Mouse (Mus musculus): ENCODE data around the gene Trim10. TPM values are rescaled to one million over a fixed set of nuclear protein-coding genes. Genes with fewer than 3 reads are reported as not detected.

Trim10 gene
- polyA plus RNA-seq, 1 experiment from 2014 or later, result 16.0 TPM

DNA sequence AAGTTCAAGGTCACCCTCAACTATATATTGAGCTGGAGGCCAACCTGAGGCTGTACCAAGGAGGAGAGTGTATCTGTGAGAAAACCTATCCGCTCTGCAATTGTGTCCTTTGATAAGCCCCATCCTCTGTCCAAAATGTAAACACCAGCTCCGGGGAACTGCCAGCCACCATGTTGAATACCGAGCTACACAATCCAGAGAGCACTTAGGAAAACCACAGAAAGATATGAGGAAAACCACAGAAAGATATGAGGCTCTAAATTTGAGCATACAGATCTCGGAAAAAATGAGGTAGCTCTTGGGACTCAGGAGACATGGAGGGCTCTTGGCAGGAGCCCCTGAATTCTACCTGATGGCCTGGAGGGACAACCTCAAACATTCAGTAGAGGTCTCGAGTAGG lies 24.0 kb downstream of the Trim10 start:
- H3K27me3 ChIP-seq (replicated peaks), result peaks cover 27% of the 10 kb centered on the region
- ATAC-seq (ENCODE audit: extremely low read depth, insufficient number of reproducible peaks, low FRiP score, low TSS enrichment), result no peak
- no peak overlapping the region for H3K27ac ChIP-seq (replicated peaks)
- H3K4me2 ChIP-seq, result no peak overlapping the region
- H3K36me3 ChIP-seq, result no peaks in the 10 kb centered on the region
- no peak overlapping the region for H3K9ac ChIP-seq
- H3K4me1 ChIP-seq, result no peaks in the 10 kb centered on the region
- H3K9me3 ChIP-seq, result no peaks in the 10 kb centered on the region
- WGBS, result 52% methylated on average over 5 of the region's 5 CpGs
- no peak overlapping the region for H3K4me3 ChIP-seq

DNA sequence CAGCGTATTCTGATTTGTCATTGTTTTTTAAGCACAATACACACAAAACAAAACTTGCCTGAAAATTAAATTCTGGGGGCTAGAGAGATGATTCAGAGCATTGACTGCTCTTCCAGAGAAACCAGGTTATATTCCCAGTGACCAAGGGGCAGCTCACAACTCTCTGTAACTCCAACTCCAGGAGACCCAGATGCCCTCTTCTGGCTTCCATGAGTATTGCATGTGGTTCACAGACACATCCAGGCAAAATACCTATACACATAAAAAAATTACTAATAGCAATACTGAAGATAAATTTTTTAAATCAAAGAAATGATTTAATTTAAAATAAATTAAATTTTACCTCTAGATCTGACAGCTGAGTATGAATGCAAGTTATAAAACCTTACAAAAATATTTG lies 27.2 kb downstream of the Trim10 start:
- Histone ChIP-seq H3K36me3 (no peaks in the 10 kb centered on the region), H3K9ac (no peak overlapping the region), H3K9me3 (no peaks in the 10 kb centered on the region), H3K4me1 (no peaks in the 10 kb centered on the region), H3K27me3 (replicated peaks) (peaks cover 4% of the 10 kb centered on the region; the same call in 1 of the 2 replicates), H3K4me3 (no peak overlapping the region), H3K27ac (replicated peaks) (no peak overlapping the region), H3K4me2 (no peak overlapping the region)
- WGBS, result 89% methylated on average over 1 of the region's 1 CpGs
- ATAC-seq (ENCODE audit: extremely low read depth, insufficient number of reproducible peaks, low FRiP score, low TSS enrichment), result no peak

DNA sequence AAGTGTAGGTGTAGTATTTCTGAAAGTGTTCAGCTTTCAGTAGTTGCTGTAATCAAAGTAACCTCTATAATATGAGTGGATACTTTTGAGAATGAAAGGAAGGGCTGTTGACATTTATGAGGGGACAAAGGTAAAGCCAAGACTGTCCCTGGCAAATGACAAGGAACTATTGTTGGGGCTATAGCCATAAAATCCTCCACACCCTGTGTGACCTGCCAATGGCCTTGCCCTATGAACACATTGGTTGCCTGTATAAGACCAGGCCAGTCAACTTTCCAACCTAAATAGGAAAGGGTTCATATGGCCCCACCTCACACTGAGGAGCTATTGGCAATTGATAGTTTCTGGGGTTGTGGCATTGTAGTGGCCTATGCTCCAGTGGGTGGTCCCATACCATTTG lies 27.7 kb downstream of the Trim10 start:
- ATAC-seq (ENCODE audit: extremely low read depth, insufficient number of reproducible peaks, low FRiP score, low TSS enrichment), result no peak
- Histone ChIP-seq H3K27ac (replicated peaks) (no peak overlapping the region), H3K4me2 (no peak overlapping the region), H3K27me3 (replicated peaks) (no peaks in the 10 kb centered on the region; the same call in 1 of the 2 replicates), H3K4me3 (no peak overlapping the region), H3K9ac (no peak overlapping the region), H3K9me3 (no peaks in the 10 kb centered on the region), H3K4me1 (no peaks in the 10 kb centered on the region), H3K36me3 (no peaks in the 10 kb centered on the region)

DNA sequence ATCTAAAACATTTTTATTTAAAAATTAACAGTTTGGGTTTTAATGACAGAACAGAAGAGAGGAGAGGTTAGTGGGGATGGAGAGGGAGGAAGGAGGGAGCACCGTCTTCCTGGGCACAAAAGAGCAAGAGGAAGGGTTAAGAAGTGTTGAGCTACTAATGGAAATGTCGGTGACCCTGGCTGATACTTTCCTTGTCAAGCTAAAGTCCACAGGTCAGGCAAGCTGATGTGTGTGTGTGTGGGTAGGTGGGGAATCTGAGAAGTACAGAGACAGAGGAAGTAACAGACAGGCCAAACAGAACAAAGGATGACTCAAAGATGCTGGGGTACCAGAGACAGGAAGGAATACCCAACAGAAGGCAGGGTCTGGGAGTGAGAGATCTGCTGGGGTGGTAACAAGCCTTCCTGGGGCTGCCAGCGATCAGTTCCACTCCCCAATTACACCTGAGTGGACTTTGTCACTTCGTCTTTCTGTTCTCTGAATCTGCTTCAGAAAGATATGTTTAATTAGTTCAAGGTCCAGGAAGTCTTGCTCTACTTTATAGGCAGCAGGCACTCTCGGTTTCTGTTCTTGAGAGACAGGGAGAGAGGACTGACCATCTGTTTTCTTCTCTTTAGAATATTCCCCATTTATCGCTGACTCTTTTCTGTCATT lies 28.3 kb downstream of the Trim10 start, which contains the start of gene Trim31:
Gene Trim31, plus strand, starts transcription at position 567 of the 654 bp plus-strand sequence.
- Histone ChIP-seq H3K4me2 (no peak within 1 kb of the TSS), H3K9ac (no peak within 1 kb of the TSS), H3K36me3 (no peaks in the 10 kb centered on the region), H3K9me3 (no peaks in the 10 kb centered on the region), H3K4me3 (no peak within 1 kb of the TSS), H3K27me3 (replicated peaks) (no peaks in the 10 kb centered on the region; the same call in 1 of the 2 replicates), H3K4me1 (no peaks in the 10 kb centered on the region), H3K27ac (replicated peaks) (no peak within 1 kb of the TSS)
- no peak for ATAC-seq (ENCODE audit: extremely low read depth, insufficient number of reproducible peaks, low FRiP score, low TSS enrichment)
- 63% methylated on average over 6 of the region's 6 CpGs for WGBS

DNA sequence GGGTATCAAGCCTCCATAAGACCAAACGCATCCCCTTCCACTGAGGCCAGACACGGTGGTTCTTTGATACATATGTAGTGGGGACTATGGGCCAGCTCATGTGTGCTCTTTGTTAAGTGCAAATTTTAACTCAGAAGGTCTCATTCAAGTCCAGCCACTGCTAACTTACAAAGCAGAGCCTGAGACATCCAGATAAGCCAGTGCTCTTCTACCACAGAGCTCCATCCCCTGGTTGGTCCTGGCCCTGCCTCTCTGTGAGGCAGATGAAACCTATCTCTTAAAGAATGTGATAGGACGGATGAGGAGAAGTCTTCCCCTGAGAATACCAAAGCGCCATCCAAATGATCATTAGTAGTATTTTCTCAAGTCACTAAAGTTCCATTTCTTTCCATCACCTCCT lies 30.0 kb downstream of the Trim10 start:
- H3K9me3 ChIP-seq, result no peaks in the 10 kb centered on the region
- no peak overlapping the region for H3K4me3 ChIP-seq
- H3K36me3 ChIP-seq, result no peaks in the 10 kb centered on the region
- no peak overlapping the region for H3K9ac ChIP-seq
- 59% methylated on average over 4 of the region's 4 CpGs for WGBS
- no peaks in the 10 kb centered on the region; the same call in 1 of the 2 replicates for H3K27me3 ChIP-seq (replicated peaks)
- H3K4me2 ChIP-seq, result no peak overlapping the region
- H3K27ac ChIP-seq (replicated peaks), result no peak overlapping the region
- H3K4me1 ChIP-seq, result no peaks in the 10 kb centered on the region
- no peak for ATAC-seq (ENCODE audit: extremely low read depth, insufficient number of reproducible peaks, low FRiP score, low TSS enrichment)

DNA sequence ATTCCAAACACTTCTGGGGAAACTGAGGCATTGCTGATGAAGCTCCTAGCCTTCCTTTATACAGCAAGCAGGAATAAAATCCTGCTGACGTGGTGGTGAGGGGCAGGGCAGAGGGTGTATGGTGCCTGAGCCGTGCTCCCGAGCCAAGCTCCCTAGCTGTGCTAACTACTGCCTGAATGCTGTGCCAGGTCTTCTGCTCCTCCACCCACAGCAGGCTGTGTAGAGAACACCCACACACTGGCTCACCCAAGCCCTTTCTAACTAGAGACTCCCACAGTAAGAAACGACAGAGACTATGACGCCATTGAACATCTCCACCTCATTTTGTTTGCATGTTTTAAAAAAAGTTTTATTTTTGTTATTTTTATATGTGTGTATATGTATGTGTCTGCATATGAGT lies 30.6 kb downstream of the Trim10 start:
- no peaks in the 10 kb centered on the region for H3K36me3 ChIP-seq
- H3K9me3 ChIP-seq, result no peaks in the 10 kb centered on the region
- no peak overlapping the region for H3K4me2 ChIP-seq
- H3K9ac ChIP-seq, result no peak overlapping the region
- H3K27ac ChIP-seq (replicated peaks), result no peak overlapping the region
- no peak for ATAC-seq (ENCODE audit: extremely low read depth, insufficient number of reproducible peaks, low FRiP score, low TSS enrichment)
- no peaks in the 10 kb centered on the region for H3K4me1 ChIP-seq
- H3K4me3 ChIP-seq, result no peak overlapping the region
- no peaks in the 10 kb centered on the region; the same call in 1 of the 2 replicates for H3K27me3 ChIP-seq (replicated peaks)
- WGBS, result 67% methylated on average over 5 of the region's 5 CpGs

DNA sequence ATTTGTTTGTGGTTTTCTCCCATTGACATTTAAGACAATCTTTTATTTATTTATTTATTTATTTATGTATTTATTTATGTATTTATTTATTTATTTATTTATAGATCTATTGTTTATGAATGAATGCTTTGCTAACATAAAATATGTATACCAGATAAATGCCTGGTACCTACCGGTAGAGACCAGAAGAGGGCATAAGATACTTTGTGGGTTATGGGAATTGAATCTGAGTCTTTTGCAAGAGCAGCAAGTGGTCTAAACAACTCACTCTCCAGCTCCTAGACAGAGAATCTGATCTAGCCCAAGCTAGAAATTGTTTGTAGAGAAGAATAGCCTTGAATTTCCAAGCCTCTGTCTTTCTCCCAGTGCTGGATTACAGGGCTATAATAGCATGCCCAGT lies 31.3 kb downstream of the Trim10 start:
- no peaks in the 10 kb centered on the region for H3K9me3 ChIP-seq
- H3K9ac ChIP-seq, result no peak overlapping the region
- H3K4me2 ChIP-seq, result no peak overlapping the region
- H3K27ac ChIP-seq (replicated peaks), result no peak overlapping the region
- H3K4me3 ChIP-seq, result no peak overlapping the region
- no peaks in the 10 kb centered on the region for H3K36me3 ChIP-seq
- no peaks in the 10 kb centered on the region for H3K4me1 ChIP-seq
- WGBS, result 21% methylated on average over 1 of the region's 1 CpGs
- ATAC-seq (ENCODE audit: extremely low read depth, insufficient number of reproducible peaks, low FRiP score, low TSS enrichment), result no peak
- H3K27me3 ChIP-seq (replicated peaks), result no peaks in the 10 kb centered on the region; the same call in 1 of the 2 replicates

DNA sequence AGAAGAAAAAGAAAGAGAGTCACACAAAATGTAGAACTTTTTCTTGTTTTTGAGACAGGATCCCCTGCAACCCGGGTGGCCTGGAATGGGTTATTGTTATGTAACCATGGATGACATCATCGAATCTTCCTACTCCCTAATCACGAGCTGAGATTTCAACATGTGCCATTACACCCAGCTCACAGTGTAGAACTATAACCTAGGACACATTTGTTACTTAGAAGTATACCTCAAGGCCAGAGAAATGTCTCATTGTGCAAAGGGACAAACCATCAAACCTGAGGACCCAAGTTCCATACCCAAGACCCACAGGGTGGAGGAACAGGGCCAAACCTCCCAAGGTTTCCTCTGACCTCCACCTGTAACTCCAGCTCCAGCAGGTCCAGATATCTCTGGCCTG lies 34.3 kb downstream of the Trim10 start:
- no peak overlapping the region for H3K9ac ChIP-seq
- no peak overlapping the region for H3K27ac ChIP-seq (replicated peaks)
- WGBS, result 60% methylated on average over 3 of the region's 3 CpGs
- no peaks in the 10 kb centered on the region; the same call in 1 of the 2 replicates for H3K27me3 ChIP-seq (replicated peaks)
- ATAC-seq (ENCODE audit: extremely low read depth, insufficient number of reproducible peaks, low FRiP score, low TSS enrichment), result no peak
- H3K36me3 ChIP-seq, result no peaks in the 10 kb centered on the region
- H3K9me3 ChIP-seq, result no peaks in the 10 kb centered on the region
- no peak overlapping the region for H3K4me3 ChIP-seq
- no peaks in the 10 kb centered on the region for H3K4me1 ChIP-seq
- no peak overlapping the region for H3K4me2 ChIP-seq

DNA sequence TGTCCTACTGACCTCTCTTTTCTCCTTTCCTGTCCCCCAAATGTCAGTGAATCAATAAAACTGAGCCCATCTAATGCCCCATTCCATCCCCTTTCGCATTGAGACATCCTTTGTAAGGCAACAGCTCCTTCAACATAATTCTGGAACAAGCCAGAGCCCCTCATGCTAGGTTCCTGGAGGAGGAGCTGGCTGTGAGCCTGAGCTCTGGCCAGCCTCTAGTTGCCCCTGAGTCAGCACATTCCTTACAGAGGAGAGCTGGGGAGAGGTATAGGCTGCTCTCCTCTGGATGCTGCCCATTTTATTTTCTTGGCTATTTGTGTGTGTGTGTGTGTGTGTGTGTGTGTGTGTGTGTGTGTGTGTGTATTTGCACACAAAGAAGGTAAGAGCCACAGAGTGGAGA lies 38.9 kb downstream of the Trim10 start:
- Histone ChIP-seq H3K4me1 (no peaks in the 10 kb centered on the region), H3K27ac (replicated peaks) (no peak overlapping the region), H3K27me3 (replicated peaks) (peaks cover 24% of the 10 kb centered on the region), H3K4me3 (no peak overlapping the region), H3K9me3 (no peaks in the 10 kb centered on the region), H3K36me3 (no peaks in the 10 kb centered on the region), H3K9ac (no peak overlapping the region), H3K4me2 (no peak overlapping the region)
- no peak for ATAC-seq (ENCODE audit: extremely low read depth, insufficient number of reproducible peaks, low FRiP score, low TSS enrichment)
- WGBS, result 48% methylated on average over 1 of the region's 1 CpGs

DNA sequence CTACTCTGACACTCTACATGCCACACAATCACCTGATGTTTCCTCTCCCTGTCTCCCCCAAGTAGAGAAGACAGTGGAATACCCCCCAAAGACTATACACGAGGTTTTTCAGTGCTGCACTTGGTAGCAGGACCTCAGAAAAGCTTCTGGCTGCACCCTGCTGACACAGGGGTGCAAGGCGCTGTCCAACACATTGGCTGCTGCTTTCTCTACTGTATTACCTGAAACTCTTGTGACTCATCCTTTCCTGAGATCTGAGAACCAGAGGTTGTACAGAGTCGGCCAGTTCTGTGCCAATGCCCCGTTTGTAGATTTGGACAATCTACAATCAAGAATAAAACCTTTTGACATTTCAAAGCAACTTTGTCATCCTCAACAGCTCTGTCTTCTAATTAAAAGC lies 40.4 kb downstream of the Trim10 start:
- no peak overlapping the region for H3K9ac ChIP-seq
- no peaks in the 10 kb centered on the region for H3K9me3 ChIP-seq
- 44% methylated on average over 4 of the region's 4 CpGs for WGBS
- H3K27ac ChIP-seq (replicated peaks), result no peak overlapping the region
- H3K4me2 ChIP-seq, result no peak overlapping the region
- no peak for ATAC-seq (ENCODE audit: extremely low read depth, insufficient number of reproducible peaks, low FRiP score, low TSS enrichment)
- no peaks in the 10 kb centered on the region for H3K36me3 ChIP-seq
- no peaks in the 10 kb centered on the region for H3K4me1 ChIP-seq
- H3K27me3 ChIP-seq (replicated peaks), result peaks cover 29% of the 10 kb centered on the region
- no peak overlapping the region for H3K4me3 ChIP-seq

DNA sequence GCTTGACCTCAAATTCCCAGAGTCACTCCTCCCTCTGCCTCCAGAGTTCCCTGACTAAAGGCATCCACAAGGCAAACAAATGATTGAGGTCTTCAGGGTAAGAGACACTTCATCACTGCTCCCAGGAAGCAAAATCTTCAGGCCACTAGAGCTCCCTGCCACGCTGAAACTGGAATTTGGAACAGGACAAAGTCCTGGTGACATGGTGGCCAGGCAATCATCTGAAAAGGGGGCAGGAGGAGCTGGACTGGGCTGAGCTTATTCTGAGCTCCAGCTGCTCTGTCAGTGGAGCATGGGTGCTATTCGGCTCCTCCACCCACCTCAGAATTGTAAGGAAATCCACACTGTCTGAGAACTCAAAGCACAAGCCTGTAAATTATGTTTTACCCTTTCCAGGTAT lies 42.7 kb downstream of the Trim10 start:
- Histone ChIP-seq H3K36me3 (no peaks in the 10 kb centered on the region), H3K27me3 (replicated peaks) (peaks cover 44% of the 10 kb centered on the region), H3K9ac (no peak overlapping the region), H3K4me1 (no peaks in the 10 kb centered on the region), H3K4me2 (no peak overlapping the region), H3K27ac (replicated peaks) (no peak overlapping the region), H3K4me3 (no peak overlapping the region), H3K9me3 (no peaks in the 10 kb centered on the region)
- no peak for ATAC-seq (ENCODE audit: extremely low read depth, insufficient number of reproducible peaks, low FRiP score, low TSS enrichment)
- 56% methylated on average over 2 of the region's 2 CpGs for WGBS

DNA sequence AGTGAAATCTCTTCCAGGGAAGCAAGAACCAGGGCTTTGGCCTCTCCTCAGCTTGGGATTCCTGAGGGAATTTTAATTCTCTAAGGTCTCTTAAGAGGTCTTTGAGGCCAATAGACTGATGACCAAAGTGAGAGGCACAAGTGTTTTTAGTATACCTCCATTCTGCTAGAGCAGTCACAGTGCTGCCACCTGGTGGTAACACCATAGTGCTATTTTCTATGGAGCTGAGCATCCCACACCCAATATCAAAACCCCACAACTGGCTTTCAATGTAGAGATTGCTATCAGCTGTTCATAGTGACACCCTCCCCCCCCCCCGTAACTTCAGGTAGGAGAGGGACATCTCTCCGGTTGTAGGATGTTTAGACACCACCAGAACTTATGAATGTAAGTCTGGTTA lies 44.7 kb downstream of the Trim10 start:
- Histone ChIP-seq H3K27me3 (replicated peaks) (peaks cover 49% of the 10 kb centered on the region), H3K36me3 (no peaks in the 10 kb centered on the region), H3K27ac (replicated peaks) (no peak overlapping the region), H3K4me2 (no peak overlapping the region), H3K9me3 (no peaks in the 10 kb centered on the region), H3K4me1 (no peaks in the 10 kb centered on the region), H3K9ac (no peak overlapping the region), H3K4me3 (no peak overlapping the region)
- WGBS, result 10% methylated on average over 2 of the region's 2 CpGs
- no peak for ATAC-seq (ENCODE audit: extremely low read depth, insufficient number of reproducible peaks, low FRiP score, low TSS enrichment)

Measured in heart, embryonic 13.5 days (tissue).